Mouse (Mus musculus): Measurements from ENCODE around the gene Creb3l2.

- TF ChIP-seq CTCF (IDR thresholded peaks at IDR 0.05; ENCODE audit: insufficient read depth, low read length) (no peak), POLR2A (IDR thresholded peaks at IDR 0.05; ENCODE audit: borderline replicate concordance, extremely low read depth, low read depth, low read length) (no peak)
Observed at GRCm38 (mm10) chr6:37464585-37464984, 22.6 kb upstream of the Creb3l2 start.
